Mouse (Mus musculus): Measurements from ENCODE around the gene Ddit4. TPM values are rescaled to one million over a fixed set of nuclear protein-coding genes. Genes with fewer than 3 reads are reported as not detected.

Gene Ddit4
- polyA plus RNA-seq, 1 experiment: 62.7 TPM

- Histone ChIP-seq H3K27me3 (ENCODE audit: control insufficient read depth, insufficient read depth, insufficient read length) (no peaks in the 10 kb centered on the region), H3K36me3 (ENCODE audit: control insufficient read depth, insufficient read depth) (no peaks in the 10 kb centered on the region), H3K79me2 (ENCODE audit: control insufficient read depth, insufficient read depth) (no peaks in the 10 kb centered on the region), H3K4me3 (ENCODE audit: insufficient read depth, poor library complexity, severe bottlenecking) (no peak overlapping the region), H3ac (ENCODE audit: control insufficient read depth, insufficient read length, low read depth) (no peak overlapping the region), H3K79me3 (ENCODE audit: low read depth) (no peaks in the 10 kb centered on the region)
- TF ChIP-seq MAX (IDR thresholded peaks at IDR 0.05) (no peak), USF1 (IDR thresholded peaks at IDR 0.05; ENCODE audit: low read depth) (no peak), FOSL1 (IDR thresholded peaks at IDR 0.05; ENCODE audit: insufficient read depth, low read length, poor library complexity, severe bottlenecking) (no peak), CTCF (IDR thresholded peaks at IDR 0.05; ENCODE audit: control insufficient read depth, insufficient read depth, insufficient read length) (no peak), MYOD1 (IDR thresholded peaks at IDR 0.05; ENCODE audit: control insufficient read depth, insufficient read length, low read depth) (no peak), MYOG (IDR thresholded peaks at IDR 0.05; ENCODE audit: control insufficient read depth, extremely low read depth, insufficient read length) (no peak), CEBPB (IDR thresholded peaks at IDR 0.05; ENCODE audit: low read depth) (no peak)
These were observed 13.1 kb upstream of the Ddit4 start for GRCm38 (mm10) chr10:59964504-59965361.

GRCm38 (mm10) chr10:59963609-59964008, 12.0 kb upstream of the Ddit4 start:
- Histone ChIP-seq H3K27me3 (ENCODE audit: control insufficient read depth, insufficient read depth, insufficient read length) (no peaks in the 10 kb centered on the region), H3K79me3 (ENCODE audit: low read depth) (no peaks in the 10 kb centered on the region), H3K36me3 (ENCODE audit: control insufficient read depth, insufficient read depth) (no peaks in the 10 kb centered on the region), H3K79me2 (ENCODE audit: control insufficient read depth, insufficient read depth) (no peaks in the 10 kb centered on the region), H3ac (ENCODE audit: control insufficient read depth, insufficient read length, low read depth) (no peak overlapping the region), H3K4me3 (ENCODE audit: insufficient read depth, poor library complexity, severe bottlenecking) (no peak overlapping the region)
- no peak for TF ChIP-seq MYOG (IDR thresholded peaks at IDR 0.05; ENCODE audit: control insufficient read depth, extremely low read depth, insufficient read length)
- no peak for TF ChIP-seq FOSL1 (IDR thresholded peaks at IDR 0.05; ENCODE audit: insufficient read depth, low read length, poor library complexity, severe bottlenecking)
- no peak for TF ChIP-seq USF1 (IDR thresholded peaks at IDR 0.05; ENCODE audit: low read depth)
- TF ChIP-seq CTCF (IDR thresholded peaks at IDR 0.05; ENCODE audit: control insufficient read depth, insufficient read depth, insufficient read length): no peak
- TF ChIP-seq MAX (IDR thresholded peaks at IDR 0.05): no peak
- no peak for TF ChIP-seq MYOD1 (IDR thresholded peaks at IDR 0.05; ENCODE audit: control insufficient read depth, insufficient read length, low read depth)
- TF ChIP-seq CEBPB (IDR thresholded peaks at IDR 0.05; ENCODE audit: low read depth): no peak

GRCm38 (mm10) chr10:59959517-59959916, 7.9 kb upstream of the Ddit4 start:
- Histone ChIP-seq H3K27me3 (ENCODE audit: control insufficient read depth, insufficient read depth, insufficient read length) (no peaks in the 10 kb centered on the region), H3K36me3 (ENCODE audit: control insufficient read depth, insufficient read depth) (no peaks in the 10 kb centered on the region), H3ac (ENCODE audit: control insufficient read depth, insufficient read length, low read depth) (no peak overlapping the region), H3K79me3 (ENCODE audit: low read depth) (no peaks in the 10 kb centered on the region), H3K4me3 (ENCODE audit: insufficient read depth, poor library complexity, severe bottlenecking) (no peak overlapping the region), H3K79me2 (ENCODE audit: control insufficient read depth, insufficient read depth) (no peaks in the 10 kb centered on the region)
- TF ChIP-seq USF1 (IDR thresholded peaks at IDR 0.05; ENCODE audit: low read depth): no peak
- no peak for TF ChIP-seq MYOG (IDR thresholded peaks at IDR 0.05; ENCODE audit: control insufficient read depth, extremely low read depth, insufficient read length)
- no peak for TF ChIP-seq MYOD1 (IDR thresholded peaks at IDR 0.05; ENCODE audit: control insufficient read depth, insufficient read length, low read depth)
- no peak for TF ChIP-seq CEBPB (IDR thresholded peaks at IDR 0.05; ENCODE audit: low read depth)
- no peak for TF ChIP-seq MAX (IDR thresholded peaks at IDR 0.05)
- no peak for TF ChIP-seq CTCF (IDR thresholded peaks at IDR 0.05; ENCODE audit: control insufficient read depth, insufficient read depth, insufficient read length)
- no peak for TF ChIP-seq FOSL1 (IDR thresholded peaks at IDR 0.05; ENCODE audit: insufficient read depth, low read length, poor library complexity, severe bottlenecking)

GRCm38 (mm10) chr10:59958458-59958857, 6.8 kb upstream of the Ddit4 start:
- H3ac ChIP-seq (ENCODE audit: control insufficient read depth, insufficient read length, low read depth): no peak overlapping the region
- H3K27me3 ChIP-seq (ENCODE audit: control insufficient read depth, insufficient read depth, insufficient read length): no peaks in the 10 kb centered on the region
- H3K79me3 ChIP-seq (ENCODE audit: low read depth): no peaks in the 10 kb centered on the region
- no peaks in the 10 kb centered on the region for H3K79me2 ChIP-seq (ENCODE audit: control insufficient read depth, insufficient read depth)
- no peak overlapping the region for H3K4me3 ChIP-seq (ENCODE audit: insufficient read depth, poor library complexity, severe bottlenecking)
- TF ChIP-seq MYOD1 (IDR thresholded peaks at IDR 0.05; ENCODE audit: control insufficient read depth, insufficient read length, low read depth): no peak
- TF ChIP-seq USF1 (IDR thresholded peaks at IDR 0.05; ENCODE audit: low read depth): no peak
- no peak for TF ChIP-seq MAX (IDR thresholded peaks at IDR 0.05)
- no peak for TF ChIP-seq MYOG (IDR thresholded peaks at IDR 0.05; ENCODE audit: control insufficient read depth, extremely low read depth, insufficient read length)
- no peak for TF ChIP-seq CTCF (IDR thresholded peaks at IDR 0.05; ENCODE audit: control insufficient read depth, insufficient read depth, insufficient read length)
- TF ChIP-seq CEBPB (IDR thresholded peaks at IDR 0.05; ENCODE audit: low read depth): no peak
- TF ChIP-seq FOSL1 (IDR thresholded peaks at IDR 0.05; ENCODE audit: insufficient read depth, low read length, poor library complexity, severe bottlenecking): no peak
- H3K36me3 ChIP-seq (ENCODE audit: control insufficient read depth, insufficient read depth): no peaks in the 10 kb centered on the region

- no peaks in the 10 kb centered on the region for H3K79me3 ChIP-seq (ENCODE audit: low read depth)
- no peaks in the 10 kb centered on the region for H3K27me3 ChIP-seq (ENCODE audit: control insufficient read depth, insufficient read depth, insufficient read length)
- TF ChIP-seq MYOD1 (IDR thresholded peaks at IDR 0.05; ENCODE audit: control insufficient read depth, insufficient read length, low read depth) (no peak), CEBPB (IDR thresholded peaks at IDR 0.05; ENCODE audit: low read depth) (no peak), CTCF (IDR thresholded peaks at IDR 0.05; ENCODE audit: control insufficient read depth, insufficient read depth, insufficient read length) (no peak), MAX (IDR thresholded peaks at IDR 0.05) (no peak), FOSL1 (IDR thresholded peaks at IDR 0.05; ENCODE audit: insufficient read depth, low read length, poor library complexity, severe bottlenecking) (no peak), MYOG (IDR thresholded peaks at IDR 0.05; ENCODE audit: control insufficient read depth, extremely low read depth, insufficient read length) (no peak), USF1 (IDR thresholded peaks at IDR 0.05; ENCODE audit: low read depth) (no peak)
- no peak overlapping the region for H3K4me3 ChIP-seq (ENCODE audit: insufficient read depth, poor library complexity, severe bottlenecking)
- no peak overlapping the region for H3ac ChIP-seq (ENCODE audit: control insufficient read depth, insufficient read length, low read depth)
- H3K36me3 ChIP-seq (ENCODE audit: control insufficient read depth, insufficient read depth): no peaks in the 10 kb centered on the region
- no peaks in the 10 kb centered on the region for H3K79me2 ChIP-seq (ENCODE audit: control insufficient read depth, insufficient read depth)
These were observed 5.8 kb upstream of the Ddit4 start for GRCm38 (mm10) chr10:59957171-59958149.

All from C2C12 (cell line).